Comparison of ENCODE assay signal across 21 mouse cellular contexts in genomic region chr19:46489448-46489847, GRCm38 (mm10). TPM values are rescaled to one million over a fixed set of nuclear protein-coding genes. Genes with fewer than 3 reads are reported as not detected.
DNase-seq lines count a peak whose midpoint lies in the region; ATAC-seq and TF ChIP-seq lines count a peak whose summit lies in the region.
"Had no signal": no experiment of that assay in that cellular context is flagged by ENCODE, and none has a peak within 500 bp of the region (broad histone marks: within the 10 kb centered on the region; RNA-seq: fewer than 3 reads in every experiment).

No protein-coding gene starts in this region.

- no peak overlapping the region for H3K4me3 ChIP-seq in embryonic facial prominence, embryonic 15.5 days (replicated peaks)
- no peak overlapping the region for H3K4me3 ChIP-seq in embryonic facial prominence, embryonic 10.5 days
- no peak overlapping the region for H3K4me3 ChIP-seq in heart, embryonic 13.5 days
- H3K4me3 ChIP-seq in lung, postnatal 0 days (ENCODE audit: low read depth, low read length), result no peak overlapping the region
- H3K4me3 ChIP-seq: embryonic facial prominence, embryonic 12.5 days; forebrain, embryonic 10.5 days; forebrain, embryonic 13.5 days; hindbrain, embryonic 15.5 days had no signal

- no peak for ATAC-seq in embryonic facial prominence, embryonic 15.5 days (ENCODE audit: insufficient number of reproducible peaks, low FRiP score, low TSS enrichment, low read depth)
- ATAC-seq in heart, embryonic 13.5 days (ENCODE audit: extremely low read depth, insufficient number of reproducible peaks, low FRiP score, low TSS enrichment), result no peak
- peak; percentile 69 for ATAC-seq in lung, postnatal 0 days
- ATAC-seq: activated CD4-positive, CD25-positive, alpha-beta regulatory T cell, adult 4 months; forebrain, embryonic 13.5 days; forebrain, embryonic 16.5 days had no signal

- no peak for TF ChIP-seq CTCF in lung, postnatal 0 days (IDR thresholded peaks at IDR 0.05)

- TF ChIP-seq EP300 in lung, postnatal 0 days (IDR thresholded peaks at IDR 0.05), result 0 out of 2 replicates have a peak, but pooled peaks have one; percentile 58

- 100% methylated on average over 1 of the region's 1 CpGs for WGBS in embryonic facial prominence, embryonic 15.5 days
- WGBS in embryonic facial prominence, embryonic 10.5 days, result 97% methylated on average over 1 of the region's 1 CpGs
- 94% methylated on average over 1 of the region's 1 CpGs for WGBS in heart, embryonic 13.5 days
- WGBS in lung, postnatal 0 days, result 63% methylated on average over 1 of the region's 1 CpGs

- no peak overlapping the region for H3K4me2 ChIP-seq in embryonic facial prominence, embryonic 15.5 days (replicated peaks)
- no peak overlapping the region for H3K4me2 ChIP-seq in heart, embryonic 13.5 days
- no peak overlapping the region for H3K4me2 ChIP-seq in lung, postnatal 0 days (replicated peaks; ENCODE audit: low read depth, low read length)
- H3K4me2 ChIP-seq: embryonic facial prominence, embryonic 12.5 days; forebrain, embryonic 13.5 days; hindbrain, embryonic 15.5 days had no signal

- intact Hi-C loops in heart, postnatal 14 days (cut with DNase I), result loop anchor here (5.0 kb wide), 1 partner anchor 37 kb away; no protein-coding TSS in a partner anchor

- H3K9me3 ChIP-seq in embryonic facial prominence, embryonic 15.5 days (replicated peaks), result no peaks in the 10 kb centered on the region
- no peaks in the 10 kb centered on the region for H3K9me3 ChIP-seq in embryonic facial prominence, embryonic 10.5 days
- no peaks in the 10 kb centered on the region for H3K9me3 ChIP-seq in heart, embryonic 13.5 days
- no peaks in the 10 kb centered on the region for H3K9me3 ChIP-seq in lung, postnatal 0 days (ENCODE audit: low read length)
- H3K9me3 ChIP-seq: embryonic facial prominence, embryonic 12.5 days; forebrain, embryonic 10.5 days; forebrain, embryonic 13.5 days; hindbrain, embryonic 15.5 days had no signal

- no peak for DNase-seq in embryonic facial prominence, embryonic 10.5 days (ENCODE audit: low spot score)
- DNase-seq in heart, postnatal 14 days, result no peak
- DNase-seq in lung, postnatal 0 days (ENCODE audit: low spot score), result peak; percentile 61
- no peak for DNase-seq in lung, postnatal 25 days (ENCODE audit: low spot score)
- no peak for DNase-seq in urinary bladder, postnatal 25 days (ENCODE audit: low spot score)
- DNase-seq: adrenal gland, adult 8-10 months; adrenal gland, postnatal 25 days; cerebellum, adult 11-12 months; cerebellum, adult 8-10 months; cerebellum, postnatal 10 days; gastrocnemius, postnatal 10 days; gastrocnemius, postnatal 36 days; heart, postnatal 4 days had no signal

- peak overlapping the region; percentile 28; the same call in 1 of the 2 replicates for H3K27ac ChIP-seq in embryonic facial prominence, embryonic 15.5 days (replicated peaks)
- no peak overlapping the region for H3K27ac ChIP-seq in embryonic facial prominence, embryonic 10.5 days (replicated peaks)
- H3K27ac ChIP-seq in heart, embryonic 13.5 days (replicated peaks), result peak overlapping the region; percentile 25; the same call in 1 of the 2 replicates
- H3K27ac ChIP-seq in lung, postnatal 0 days (ENCODE audit: low read length), result peak overlapping the region; percentile 68
- H3K27ac ChIP-seq: embryonic facial prominence, embryonic 12.5 days; forebrain, embryonic 10.5 days; forebrain, embryonic 13.5 days; hindbrain, embryonic 15.5 days had no signal

- H3K4me1 ChIP-seq in embryonic facial prominence, embryonic 15.5 days, result peaks cover 22% of the 10 kb centered on the region
- H3K4me1 ChIP-seq in embryonic facial prominence, embryonic 10.5 days, result peaks cover 51% of the 10 kb centered on the region
- peaks cover 61% of the 10 kb centered on the region for H3K4me1 ChIP-seq in heart, embryonic 13.5 days
- peaks cover 13% of the 10 kb centered on the region; the same call in 1 of the 2 replicates for H3K4me1 ChIP-seq in lung, postnatal 0 days (ENCODE audit: insufficient read depth, low read depth, low read length)

- no peak overlapping the region for H3K9ac ChIP-seq in embryonic facial prominence, embryonic 15.5 days
- H3K9ac ChIP-seq in heart, embryonic 13.5 days, result no peak overlapping the region
- H3K9ac ChIP-seq in lung, postnatal 0 days (replicated peaks; ENCODE audit: low read depth), result no peak overlapping the region
- H3K9ac ChIP-seq: embryonic facial prominence, embryonic 12.5 days; forebrain, embryonic 13.5 days; hindbrain, embryonic 15.5 days had no signal

- H3K27me3 ChIP-seq in embryonic facial prominence, embryonic 15.5 days, result no peaks in the 10 kb centered on the region
- no peaks in the 10 kb centered on the region for H3K27me3 ChIP-seq in embryonic facial prominence, embryonic 10.5 days (replicated peaks; ENCODE audit: low read depth, poor library complexity, severe bottlenecking)
- H3K27me3 ChIP-seq in heart, embryonic 13.5 days (replicated peaks), result no peaks in the 10 kb centered on the region
- no peaks in the 10 kb centered on the region for H3K27me3 ChIP-seq in lung, postnatal 0 days (replicated peaks; ENCODE audit: insufficient read depth, low read length)
- H3K27me3 ChIP-seq: embryonic facial prominence, embryonic 12.5 days; forebrain, embryonic 13.5 days; hindbrain, embryonic 15.5 days had no signal

- peaks cover 27% of the 10 kb centered on the region for H3K36me3 ChIP-seq in embryonic facial prominence, embryonic 15.5 days
- peaks cover 33% of the 10 kb centered on the region for H3K36me3 ChIP-seq in embryonic facial prominence, embryonic 10.5 days (replicated peaks)
- peaks cover 14% of the 10 kb centered on the region for H3K36me3 ChIP-seq in heart, embryonic 13.5 days
- H3K36me3 ChIP-seq in lung, postnatal 0 days (ENCODE audit: insufficient read depth, low read length), result no peaks in the 10 kb centered on the region

RNA-seq across cellular contexts. Expression of gene Trim8, which starts 12.1 kb away (rescaled TPM):
- 20.7 and 21.7 TPM in 2 replicates for polyA plus RNA-seq in embryonic facial prominence, embryonic 15.5 days (2015; fragmentation: Nextera tagmentation; extraction: Ambion mirVana)
- 19.5 and 20.9 TPM in 2 replicates for polyA plus RNA-seq in embryonic facial prominence, embryonic 10.5 days (2016; fragmentation: Nextera tagmentation; extraction: Ambion mirVana)
- polyA plus RNA-seq in heart, embryonic 13.5 days (2015; fragmentation: Nextera tagmentation; extraction: Ambion mirVana), result 13.2 and 13.9 TPM in 2 replicates
- 10 to 100 TPM; 47.6 to 50.0 TPM for total RNA-seq in heart, postnatal 14 days (2021)
- polyA plus RNA-seq in lung, postnatal 0 days (2015; fragmentation: Nextera tagmentation; extraction: Ambion mirVana), result 34.1 and 34.8 TPM in 2 replicates
